Mouse (Mus musculus) liver, adult 2 months (tissue): ENCODE data around the gene Rassf1.

ENCODE experiments used
- CTCF ChIP-seq: fragments of 200-500 bp; IDR thresholded peaks from 2 replicates; pipeline ENCODE4 v1.5.1; 2011; ENCODE audit warnings: low read depth, low read length, control low read depth
- POLR2A ChIP-seq: fragments of 200-500 bp; IDR thresholded peaks from 2 replicates; pipeline ENCODE4 v1.6.1; 2011; ENCODE audit warnings: low read length, control low read depth; ENCODE audit not compliant: insufficient read depth; ENCODE audit errors: extremely low read depth

DNA sequence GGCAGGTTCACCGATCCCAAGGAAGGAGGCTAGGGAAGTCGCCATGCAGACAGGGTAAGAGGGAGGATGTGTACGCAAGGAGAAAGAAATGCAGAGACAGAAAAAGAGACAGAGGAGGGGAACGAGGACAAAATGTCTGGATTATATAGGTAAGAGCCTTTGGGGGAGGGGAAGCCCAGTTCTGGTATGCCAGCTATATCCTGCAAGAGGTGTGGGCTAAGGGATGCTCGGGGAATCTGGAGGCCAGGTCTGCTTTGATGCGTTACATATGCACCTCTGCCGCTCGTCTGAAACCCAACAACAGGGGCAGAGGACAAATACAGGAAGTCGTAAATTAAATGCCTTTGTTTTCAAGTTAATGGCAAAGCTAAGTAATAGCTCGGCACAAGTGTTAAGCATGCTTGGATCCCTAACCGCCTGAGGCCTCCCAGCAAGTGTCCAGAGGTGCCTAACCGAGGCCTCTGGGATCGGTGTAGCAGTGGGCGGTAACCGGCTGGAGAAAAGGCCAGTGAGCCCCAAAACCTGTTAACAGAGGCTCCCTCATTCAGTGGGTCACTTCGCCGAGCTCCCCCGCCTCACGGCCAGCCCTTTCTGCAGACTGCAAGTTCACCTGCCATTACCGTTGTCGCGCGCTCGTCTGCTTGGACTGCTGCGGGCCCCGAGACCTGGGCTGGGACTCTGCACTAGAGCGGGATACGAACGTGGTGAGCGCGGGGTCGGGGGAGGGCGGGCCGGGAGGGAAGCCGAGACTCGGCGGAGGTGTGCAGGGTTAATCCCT, 2.4 kb downstream of the Rassf1 start:
- TF ChIP-seq CTCF (no peak), POLR2A (no peak)
